Mouse (Mus musculus) gastrocnemius, adult 8-10 months (tissue): ENCODE measurements around the gene Dusp16. TPM values are rescaled to one million over a fixed set of nuclear protein-coding genes. Genes with fewer than 3 reads are reported as not detected.

Source experiments
- DNase-seq, 2 experiments: peaks; one replicate each; pipeline ENCODE4 v3.0.0; 2022; ENCODE audit warnings: low spot score in 2 of 2
- total RNA-seq, 4 experiments: library from RNA; stranded (reverse); gene quantifications; 2 replicates each; pipeline ENCODE4 v1.2.4; 2022

The Dusp16 gene
- total RNA-seq, result 10 to 100 TPM; 14.4 to 18.5 (median 15.8) TPM

DNA sequence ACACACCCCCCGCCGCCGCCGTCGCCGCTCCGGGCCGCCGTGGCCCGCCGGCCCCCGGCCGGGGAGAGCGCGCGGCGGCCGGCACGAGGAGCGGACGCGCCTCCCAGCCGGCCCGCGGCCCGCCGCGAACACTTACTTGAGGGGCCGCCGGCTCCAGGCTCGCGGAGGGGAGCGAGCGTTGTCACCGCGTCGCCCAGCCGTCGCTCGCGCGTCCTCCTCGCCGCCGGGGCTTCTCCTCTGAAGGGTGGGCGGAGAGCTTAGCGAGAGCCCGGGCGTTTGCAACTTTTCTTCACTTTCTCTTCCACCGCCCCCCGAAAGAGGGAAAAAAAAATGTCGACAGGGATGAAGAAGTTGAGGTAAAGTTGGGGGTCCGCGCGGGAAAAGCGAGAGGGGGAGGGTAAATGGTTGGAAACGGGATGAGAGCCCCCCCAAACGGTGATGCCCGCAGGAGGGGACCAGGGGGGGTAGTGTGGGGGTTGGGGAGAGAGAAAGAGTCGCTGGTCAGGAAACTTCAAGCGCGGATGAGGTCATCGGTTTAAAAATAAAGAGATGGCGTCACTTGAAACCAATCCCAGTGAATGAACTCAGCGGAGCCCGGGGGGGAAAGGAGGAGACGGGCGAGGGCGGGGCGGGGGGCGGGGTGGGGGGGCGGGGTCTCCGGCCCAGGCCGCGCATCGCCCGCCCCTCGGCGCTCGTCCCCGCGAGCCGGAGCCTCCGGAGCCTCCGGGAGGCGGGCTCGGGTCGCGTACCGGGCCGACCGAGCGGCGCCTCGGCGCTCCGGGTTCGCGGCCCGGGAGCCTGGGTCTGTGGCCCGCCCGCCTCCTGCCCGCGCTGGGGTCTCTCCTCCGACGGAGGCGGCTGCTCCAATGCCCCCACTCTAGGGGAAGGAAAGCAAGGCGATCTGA, at the start of gene Dusp16:
Dusp16 (minus strand) TSS at position 485 of the 905 bp plus-strand sequence.
- peak; percentile 87 to 88 for DNase-seq

DNA sequence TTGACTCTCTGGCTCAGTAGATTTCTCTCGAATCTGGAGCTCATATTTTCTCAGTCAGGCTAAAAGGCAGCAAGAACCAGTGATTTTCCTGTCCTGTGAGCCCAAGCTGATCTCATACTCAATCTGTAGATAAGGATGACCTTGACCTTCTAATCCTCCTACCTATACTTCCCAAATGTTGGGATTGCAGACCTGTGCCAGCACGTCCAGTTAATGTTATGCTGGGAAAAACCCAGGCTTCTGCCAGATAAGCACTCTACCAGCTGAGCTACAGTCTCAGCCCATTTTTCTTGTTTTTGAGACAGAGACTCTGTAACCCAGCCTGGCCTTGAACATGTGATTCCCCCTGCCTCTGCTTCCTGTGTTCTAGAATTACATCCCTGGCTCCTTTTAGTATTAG, 47.9 kb upstream of the Dusp16 start:
- DNase-seq, result no peak

DNA sequence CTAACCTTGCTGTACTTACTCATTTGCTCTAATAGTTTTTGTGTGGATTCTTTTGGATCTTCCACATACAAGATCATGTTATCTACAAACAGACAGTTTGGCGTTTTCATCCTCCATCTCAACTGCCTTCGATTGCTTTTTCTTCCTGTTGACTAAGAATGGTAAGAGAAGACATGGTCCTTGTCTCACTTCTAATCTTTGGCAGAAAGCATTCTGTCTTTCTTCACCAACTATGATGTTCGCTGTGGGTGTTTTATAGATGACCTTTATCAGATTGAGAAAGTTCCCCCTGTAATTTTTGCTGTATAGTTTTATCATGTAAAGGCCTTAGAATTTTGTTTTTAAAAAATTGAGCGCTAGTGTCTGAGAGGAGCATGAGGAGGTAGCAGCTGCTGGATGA, 45.7 kb upstream of the Dusp16 start:
- DNase-seq, result no peak

DNA sequence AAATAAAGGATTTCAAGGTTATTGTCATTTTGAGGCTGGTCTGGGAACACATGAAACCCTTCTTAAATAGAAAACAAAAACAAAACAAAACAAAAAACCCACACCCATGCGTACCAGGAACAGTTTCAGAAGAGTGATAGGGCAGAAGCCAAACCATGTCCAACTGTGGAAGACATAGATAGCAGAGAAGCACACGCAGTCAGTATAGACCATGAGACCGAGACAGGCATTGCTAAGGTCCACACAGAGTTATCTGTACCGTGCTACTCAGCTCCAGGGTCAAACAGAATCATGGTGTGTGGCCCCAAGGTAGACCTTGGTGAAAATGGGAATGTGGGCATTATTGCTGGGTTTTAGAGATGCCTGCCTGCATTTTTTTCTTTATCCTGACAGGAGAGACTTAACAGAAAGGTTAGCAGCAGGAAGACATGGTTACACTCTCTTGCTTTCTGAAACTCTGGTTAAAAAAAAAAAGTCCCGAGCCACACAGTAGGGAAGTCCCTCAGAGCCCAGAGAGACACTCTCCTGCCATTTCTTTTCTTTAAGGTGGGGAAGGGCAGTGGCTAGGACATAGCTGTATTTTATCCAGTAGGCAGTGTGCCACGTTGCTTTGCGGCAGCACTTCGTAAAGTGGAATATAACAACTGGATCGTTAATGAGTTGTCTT, 42.3 kb upstream of the Dusp16 start:
- no peak for DNase-seq

DNA sequence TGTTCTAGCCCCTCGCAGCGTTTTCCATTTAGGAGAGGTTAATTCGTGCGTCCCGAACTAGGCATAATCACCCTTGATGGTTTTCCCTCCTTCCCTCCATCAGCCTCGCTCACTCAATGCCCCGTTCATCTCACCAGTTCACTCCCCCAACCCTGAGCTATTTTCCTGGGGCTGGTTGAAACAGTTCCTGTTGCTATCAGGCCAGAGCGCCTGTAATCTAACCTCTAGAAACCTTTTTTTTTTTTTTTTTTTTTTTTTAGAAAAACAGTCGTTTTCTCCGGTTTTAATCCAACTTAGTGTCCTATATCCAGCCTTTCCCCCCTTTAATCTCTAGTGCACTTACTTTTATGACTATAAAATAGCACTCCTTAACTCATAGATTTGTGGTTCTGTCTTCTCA, 38.4 kb upstream of the Dusp16 start:
- DNase-seq, result no peak

DNA sequence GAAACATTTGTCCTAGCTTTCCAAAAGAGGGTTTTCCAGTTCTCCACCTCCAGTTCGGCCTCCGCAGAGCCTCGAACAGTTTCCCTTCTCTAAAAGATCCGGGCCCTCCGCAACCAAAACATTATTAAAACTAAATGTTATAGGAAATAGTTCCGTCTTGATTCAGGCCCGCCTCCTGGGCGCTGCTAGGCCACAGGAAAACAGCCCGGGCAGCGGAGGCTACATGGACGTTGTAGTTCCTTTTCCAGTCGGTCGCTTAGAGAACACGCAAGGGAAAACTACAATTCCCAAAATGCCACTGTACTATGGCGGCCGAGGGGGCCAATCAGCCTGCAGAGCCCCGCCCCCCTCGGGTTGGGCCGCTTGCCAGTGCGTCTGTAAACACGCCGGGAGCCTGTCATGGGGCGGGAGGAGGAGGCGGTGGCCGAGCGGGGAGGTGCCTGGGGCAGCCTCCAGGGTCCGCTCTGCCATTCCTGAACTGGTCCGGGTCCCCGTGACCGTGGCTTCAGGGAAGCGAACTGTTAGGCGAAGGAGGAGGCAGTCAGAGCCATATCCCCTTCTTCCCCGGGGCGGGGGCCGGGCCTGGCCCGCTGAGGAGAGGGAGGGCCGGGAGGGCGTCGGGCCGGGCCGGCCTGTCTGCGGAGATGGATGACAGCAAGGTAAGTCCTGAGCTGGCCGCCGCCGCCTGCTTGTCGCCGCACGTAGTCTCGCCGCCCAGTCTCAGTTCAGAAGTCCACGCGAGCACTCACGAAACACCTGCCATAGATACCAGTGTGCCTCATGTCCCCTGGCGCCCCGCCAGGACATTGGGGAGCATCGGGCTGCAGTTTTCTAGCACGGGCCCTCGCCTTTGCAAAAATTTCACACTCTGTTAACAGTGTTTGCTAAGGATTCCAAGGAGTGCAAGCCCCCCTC, 37.6 kb upstream of the Dusp16 start, which contains the start of gene Crebl2:
Crebl2 (plus strand) TSS at position 369 of the 915 bp plus-strand sequence.
- peak; percentile 100 for DNase-seq

DNA sequence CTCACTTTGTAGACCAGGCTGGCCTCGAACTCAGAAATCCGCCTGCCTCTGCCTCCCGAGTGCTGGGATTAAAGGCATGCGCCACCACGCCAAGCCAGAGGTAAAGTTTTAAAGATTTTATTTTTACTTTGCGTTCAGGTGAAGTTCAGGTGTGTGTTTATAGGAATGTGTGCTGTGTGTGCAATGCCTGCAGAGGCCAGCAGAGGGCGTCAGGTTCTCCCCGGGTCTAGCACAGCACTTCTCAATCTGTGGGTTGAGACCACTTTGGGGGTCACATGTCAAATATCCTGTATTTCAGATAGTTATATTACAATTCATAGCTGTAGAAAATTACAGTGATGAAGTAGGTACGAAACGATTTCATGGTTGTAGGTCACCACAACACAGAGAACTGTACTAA, 30.4 kb upstream of the Dusp16 start:
- DNase-seq, result no peak

DNA sequence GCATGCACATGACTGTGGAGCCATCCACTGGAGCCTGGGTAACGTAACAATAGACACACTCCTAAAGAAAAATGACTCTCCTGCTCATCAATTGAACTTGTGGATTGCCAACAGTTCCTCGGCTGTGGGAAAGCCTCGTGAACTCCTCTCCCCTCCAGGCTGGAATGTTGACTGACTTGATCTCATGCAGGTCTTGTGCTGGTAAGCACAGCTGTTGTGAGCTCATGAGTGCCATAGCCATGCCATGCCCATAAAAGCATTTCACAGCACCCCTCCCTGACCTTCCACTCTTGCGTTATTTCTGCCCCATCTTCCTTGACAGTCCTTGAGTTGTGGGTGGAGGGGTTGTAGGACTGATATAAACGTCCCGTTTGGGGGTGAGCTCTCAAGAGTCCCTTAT, 28.0 kb upstream of the Dusp16 start:
- DNase-seq, result no peak

DNA sequence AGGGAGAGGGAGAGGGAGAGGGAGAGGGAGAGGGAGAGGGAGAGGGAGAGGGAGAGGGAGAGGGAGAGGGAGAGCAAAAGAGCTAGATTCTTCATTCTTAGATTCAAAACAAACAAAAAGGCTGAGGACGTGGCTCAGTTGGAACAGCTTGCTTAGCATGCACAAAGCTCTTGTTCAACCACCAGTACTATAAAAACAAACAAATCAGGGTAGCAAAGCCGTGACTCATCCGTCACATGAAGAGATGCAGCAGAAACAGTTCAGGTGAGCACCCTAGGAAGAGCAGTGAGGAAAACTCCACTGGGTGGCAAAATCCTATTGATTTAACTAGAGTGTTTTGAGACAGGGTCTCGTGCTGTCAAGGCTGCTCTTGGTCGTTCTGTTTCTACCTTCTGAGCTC, 27.3 kb upstream of the Dusp16 start:
- no peak for DNase-seq

DNA sequence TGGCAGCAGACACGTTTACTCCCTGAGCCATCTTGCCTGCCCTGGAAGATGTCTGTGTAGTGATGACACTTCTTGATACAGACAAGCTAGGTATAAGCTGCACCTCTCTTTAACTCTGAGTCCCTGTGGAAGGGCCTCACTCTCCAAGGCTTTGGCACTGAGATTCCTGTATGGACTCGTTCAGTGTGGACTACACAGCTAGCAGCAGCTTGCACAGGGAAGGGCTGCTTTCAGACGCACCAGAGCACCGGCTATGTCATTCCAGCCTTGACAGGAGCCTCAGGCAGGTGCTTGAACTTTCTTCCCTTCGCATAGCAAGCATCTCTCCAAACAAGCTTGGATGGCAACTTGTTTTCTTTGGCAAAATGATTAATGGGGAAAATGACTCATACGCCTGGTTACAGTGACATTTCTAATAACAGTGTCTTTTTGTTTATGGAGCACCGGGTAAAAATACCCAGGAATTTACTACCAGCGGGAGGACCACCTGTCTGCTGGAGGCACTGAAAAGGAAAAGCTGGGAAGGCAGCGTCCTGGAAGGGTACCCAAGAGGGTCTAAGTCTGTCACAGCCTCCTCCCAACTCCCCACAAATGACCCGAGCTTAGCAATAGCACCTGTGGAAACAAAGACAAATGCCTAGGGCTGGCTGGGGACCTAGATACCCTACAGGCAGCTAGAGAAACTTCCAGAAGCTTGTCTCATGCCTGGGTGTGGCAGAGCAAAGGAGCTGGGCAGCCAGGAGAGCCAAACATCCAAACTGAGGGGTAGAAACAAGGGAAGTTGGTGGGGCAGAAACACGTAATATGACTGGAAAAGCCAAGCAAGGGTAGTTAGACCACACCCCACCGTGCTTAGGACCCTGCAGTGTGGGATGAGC, 24.9 kb upstream of the Dusp16 start:
- DNase-seq, result no peak

DNA sequence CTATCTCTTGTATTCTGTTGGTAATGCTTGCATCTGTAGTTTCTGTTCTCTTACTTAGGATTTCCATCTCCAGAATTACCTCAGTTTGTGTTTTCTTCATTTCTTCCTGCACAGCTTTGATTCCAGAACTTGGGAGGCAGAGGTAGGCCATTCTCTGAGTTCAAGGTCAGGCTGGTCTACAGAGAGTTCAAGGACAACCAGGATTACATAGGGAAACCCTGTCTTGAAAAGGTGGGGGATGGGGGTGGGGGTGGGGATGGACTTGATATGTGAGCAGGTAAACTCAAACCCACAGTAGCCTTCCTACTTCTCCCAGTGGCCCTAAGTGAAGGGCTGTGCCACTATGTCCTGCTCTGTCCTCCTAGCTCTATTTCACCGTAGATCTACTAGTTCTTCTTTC, 20.6 kb upstream of the Dusp16 start:
- no peak for DNase-seq

DNA sequence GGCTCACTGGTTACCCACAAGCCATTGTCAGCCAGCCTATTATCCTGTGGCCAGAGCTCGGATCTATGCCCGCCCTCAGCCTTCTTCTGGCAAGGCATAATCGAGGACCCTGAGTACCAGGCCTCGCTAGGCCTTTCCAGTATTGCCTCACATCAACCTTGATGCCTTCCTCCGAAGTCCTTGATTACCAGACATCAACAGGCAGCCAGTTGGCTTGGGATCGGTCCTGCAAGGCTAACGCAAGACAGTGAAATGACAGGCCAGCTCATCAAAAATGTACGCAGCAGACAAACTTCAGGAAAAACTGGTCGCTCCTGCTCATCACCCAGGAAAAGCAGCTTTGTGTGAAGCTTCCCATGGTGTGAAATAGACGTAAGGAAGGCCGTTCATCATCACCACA, 15.4 kb upstream of the Dusp16 start:
- no peak for DNase-seq

DNA sequence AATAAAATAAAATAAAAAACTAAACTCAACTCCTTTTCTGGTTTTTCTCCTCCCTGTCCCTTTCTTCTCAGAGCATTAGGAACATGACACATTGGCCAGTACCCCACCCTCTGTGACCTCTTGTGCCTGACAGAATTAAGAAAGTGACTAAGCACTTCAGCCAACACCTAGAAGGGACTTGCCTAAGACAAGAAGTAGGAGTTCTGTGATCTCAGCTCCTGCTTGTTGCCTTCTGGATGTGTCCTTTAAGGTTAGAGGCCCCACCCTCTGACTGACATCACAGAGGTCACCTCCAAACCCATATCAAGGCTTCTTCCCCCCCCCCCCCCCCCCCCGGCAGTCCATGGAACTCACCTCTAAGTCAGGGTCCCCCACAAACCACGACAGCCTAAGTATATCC, 14.7 kb upstream of the Dusp16 start:
- DNase-seq, result no peak

DNA sequence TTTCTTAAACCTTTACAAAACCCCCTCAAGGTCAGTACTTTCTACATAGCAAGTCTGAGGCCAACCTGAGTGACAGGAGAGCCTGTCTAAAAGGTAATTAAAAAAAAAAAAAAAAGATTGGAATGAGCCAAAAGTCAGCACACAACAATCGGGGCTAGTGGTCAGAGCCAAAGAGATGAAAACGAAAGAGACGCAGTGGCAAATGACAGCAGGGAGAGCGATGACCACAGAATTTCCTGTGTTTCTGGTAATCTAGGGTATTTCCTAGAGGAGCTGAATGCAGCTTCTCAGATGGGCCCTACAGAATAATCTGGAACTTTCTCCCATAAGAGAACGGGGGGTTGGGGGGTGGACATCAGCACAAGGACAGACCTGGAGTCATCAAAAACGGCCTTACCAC, 13.7 kb upstream of the Dusp16 start:
- DNase-seq, result no peak

DNA sequence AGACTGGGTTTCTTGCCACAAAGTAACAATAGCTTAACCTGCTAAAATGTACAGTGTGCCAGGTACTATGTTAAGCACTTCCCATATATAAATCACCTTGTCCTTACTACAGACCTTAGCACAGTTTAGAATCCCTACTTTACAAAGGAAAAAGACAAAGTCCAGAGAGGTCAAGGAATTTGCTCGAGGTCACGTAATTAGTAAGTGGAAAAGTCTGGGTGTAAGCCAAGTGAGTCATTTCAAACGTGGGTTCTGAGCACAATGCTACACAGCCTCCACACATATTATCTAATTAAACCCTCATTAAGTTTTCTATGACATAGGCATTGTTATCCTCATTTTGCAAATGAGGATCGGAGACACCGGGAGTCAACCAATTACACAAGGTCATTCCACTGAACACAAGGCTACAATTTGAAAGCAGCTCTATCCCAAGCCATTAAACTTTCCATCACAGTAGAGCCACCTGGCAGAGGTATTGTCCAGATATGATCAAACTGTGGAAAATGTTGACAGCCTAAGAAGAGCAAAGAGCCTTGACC, 12.4 kb upstream of the Dusp16 start:
- DNase-seq, result no peak

DNA sequence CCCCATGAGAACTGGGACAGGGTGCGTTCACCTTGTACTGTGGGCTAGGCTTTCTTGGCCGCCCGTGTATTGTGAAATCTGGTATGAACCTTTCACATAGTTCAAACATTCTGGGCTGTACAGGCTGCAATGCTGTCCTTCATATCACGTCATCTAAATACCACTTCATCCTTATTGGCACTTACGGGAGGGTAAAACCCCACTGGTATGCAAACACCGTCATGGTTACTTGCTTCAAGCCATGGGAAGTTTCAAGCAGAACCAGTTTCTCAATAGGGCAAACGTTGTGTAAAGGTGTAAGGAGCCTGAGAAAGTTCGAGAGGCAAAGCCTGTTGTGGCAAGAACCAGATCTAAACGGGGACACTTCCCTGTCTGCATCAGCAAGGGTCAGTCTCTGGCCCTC, 10.2 kb upstream of the Dusp16 start:
- DNase-seq, result no peak

DNA sequence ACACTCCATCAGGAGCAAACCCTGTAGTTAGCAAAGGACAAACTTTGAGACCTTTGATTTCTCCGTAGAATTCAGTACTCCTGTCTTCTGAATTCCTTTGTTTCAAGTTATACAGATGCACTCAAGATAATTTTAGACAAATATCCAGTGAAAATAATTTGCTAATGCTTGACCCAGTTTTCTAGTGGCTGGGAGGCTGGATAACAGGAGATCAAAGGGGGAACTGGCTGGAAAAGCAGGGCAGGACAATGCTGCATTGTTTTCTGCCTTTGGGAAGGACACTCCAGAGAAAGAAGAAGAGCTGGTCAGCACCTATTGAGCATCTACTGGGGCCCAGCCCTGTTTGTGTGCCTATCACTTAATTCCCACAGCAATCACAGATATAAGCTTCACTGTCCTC, 9.1 kb upstream of the Dusp16 start:
- DNase-seq, result no peak

DNA sequence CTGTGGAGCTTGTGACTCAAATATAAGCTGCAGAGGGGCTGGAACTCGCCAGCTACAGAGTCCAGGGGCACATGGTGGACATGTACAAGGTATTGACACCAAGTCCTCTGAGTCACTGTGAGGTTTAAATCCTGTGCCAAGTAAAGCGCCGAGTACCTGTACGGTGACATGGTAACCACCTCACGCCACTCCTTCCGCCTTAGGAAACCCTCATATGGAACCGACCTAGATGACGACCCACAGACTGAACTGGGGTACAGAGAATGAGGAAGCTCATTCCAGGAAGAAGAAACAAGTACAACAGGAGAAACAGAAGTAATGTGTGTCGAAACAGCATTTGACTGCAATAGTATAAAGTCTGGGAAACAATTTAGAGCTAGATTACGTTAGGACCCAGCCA, 3.9 kb upstream of the Dusp16 start:
- no peak for DNase-seq

DNA sequence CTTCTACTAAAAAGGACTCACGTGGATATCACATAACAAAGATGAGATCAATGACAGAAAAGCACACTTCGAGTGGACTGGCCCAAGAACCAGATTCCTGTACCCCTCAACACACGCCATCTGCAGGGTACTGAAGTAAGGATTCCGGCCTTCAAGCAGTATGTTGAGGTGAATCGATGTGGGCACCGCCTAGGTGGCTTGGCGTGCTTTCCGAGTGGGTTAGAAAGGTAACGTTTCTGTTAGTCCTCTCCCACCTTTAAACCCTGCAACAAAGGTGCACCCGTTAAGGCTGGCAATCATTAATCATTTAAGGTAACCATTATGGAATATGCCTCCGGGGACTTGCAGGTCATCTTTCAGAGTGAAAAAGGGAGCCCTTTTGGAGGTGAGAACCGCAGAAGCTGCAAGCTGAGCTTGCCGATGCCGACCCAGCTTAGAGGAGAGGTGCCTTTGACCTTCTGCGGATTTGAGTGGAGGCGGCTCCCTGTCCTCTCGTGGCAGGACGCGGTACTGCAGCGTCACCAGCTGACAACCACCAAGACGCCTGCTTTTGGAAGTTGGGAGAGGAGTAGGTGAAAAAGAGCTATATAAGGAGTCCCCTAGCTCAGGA, 1.6 kb upstream of the Dusp16 start:
- DNase-seq, result peak; percentile 67 to 76
